Mouse (Mus musculus) inflammation-experienced regulatory T-cells (primary cell): ENCODE measurements around the gene Cracr2a. TPM values are rescaled to one million over a fixed set of nuclear protein-coding genes. Genes with fewer than 3 reads are reported as not detected.

Source experiments
- polyA plus RNA-seq, 2 experiments: library from polyadenylated mRNA; unstranded; fragments of 100-300 nt; shearing (Covaris generic); gene quantifications; one replicate each; pipeline ENCODE4 v1.2.1; 2017

Cracr2a gene
- 10 to 100 TPM; 16.2 to 17.1 TPM for polyA plus RNA-seq

GRCm38 (mm10) chr6:127561231-127562020 is at the start of gene Cracr2a:
TSS of gene Cracr2a (plus strand) at chr6:127561338.

Other genes with a start within 250 kb of the Cracr2a start
- 10 to 100 TPM; 47.2 to 48.8 TPM for gene Parp11, start 114.5 kb upstream of the Cracr2a start, polyA plus RNA-seq
- gene Prmt8, start 208.1 kb downstream of the Cracr2a start, polyA plus RNA-seq, result not detected